Mouse (Mus musculus) heart, adult 10 weeks (tissue): ENCODE data around the gene Mill1. TPM values are rescaled to one million over a fixed set of nuclear protein-coding genes. Genes with fewer than 3 reads are reported as not detected.

ENCODE experiments used
- polyA plus RNA-seq: library from polyadenylated mRNA; stranded (reverse); fragments of 350-450 nt; fragmentation: Illumina TruSeq; extraction: RNeasy Lipid Tissue Mini Kit (QIAGEN cat#74804); gene quantifications from one replicate; pipeline ENCODE4 v1.2.3, GENCODE M21; 2014; ENCODE audit warnings: low read depth, low replicate concordance

Mill1 gene
- not detected for polyA plus RNA-seq

GRCm38 (mm10) chr7:18245047-18245446 lies at the start of gene Mill1:
Gene Mill1, plus strand, starts transcription at chr7:18245347.

Other genes starting within 250 kb of the Mill1 start
- not detected for gene Ceacam13, start 235.5 kb upstream of the Mill1 start, polyA plus RNA-seq
- gene Ceacam12, start 179.4 kb upstream of the Mill1 start, polyA plus RNA-seq = not detected
- not detected for gene Igfl3, start 68.9 kb upstream of the Mill1 start, polyA plus RNA-seq
- gene Psg18, start 109.7 kb downstream of the Mill1 start, polyA plus RNA-seq = not detected
- gene Psg28, start 186.7 kb downstream of the Mill1 start, polyA plus RNA-seq = not detected
- not detected for gene Psg26, start 238.8 kb downstream of the Mill1 start, polyA plus RNA-seq